Mouse (Mus musculus) heart, adult 2 months (tissue): Measurements from ENCODE around the gene Zfp511. TPM values are rescaled to one million over a fixed set of nuclear protein-coding genes. Genes with fewer than 3 reads are reported as not detected.

ENCODE experiments used
- DNase-seq, 2 experiments: peaks; one replicate each; pipeline ENCODE4 v3.0.0; 2021
- H3K27ac ChIP-seq: fragments of 200-600 bp; 2 replicates; pipeline ENCODE4 v1.8.1; 2022
- H3K27me3 ChIP-seq: fragments of 200-500 bp; 2 replicates; pipeline ENCODE4 v1.6.1; 2012; ENCODE audit warnings: mild to moderate bottlenecking, low read length, inconsistent platforms, mixed read lengths; ENCODE audit not compliant: control insufficient read depth, insufficient read depth
- H3K36me3 ChIP-seq: fragments of 200-500 bp; 2 replicates; pipeline ENCODE4 v1.6.1; 2012; ENCODE audit warnings: low read length, inconsistent platforms; ENCODE audit not compliant: control insufficient read depth, insufficient read depth
- H3K4me1 ChIP-seq: fragments of 200-500 bp; 2 replicates; pipeline ENCODE4 v1.6.1; 2011; ENCODE audit warnings: low read length; ENCODE audit not compliant: control insufficient read depth, insufficient read depth
- H3K4me3 ChIP-seq: fragments of 200-600 bp; 2 replicates; pipeline ENCODE4 v1.8.1; 2022
- H3K79me2 ChIP-seq: fragments of 200-500 bp; replicated peaks from 2 replicates; pipeline ENCODE4 v1.6.1; 2012; ENCODE audit warnings: mild to moderate bottlenecking, inconsistent platforms, low read length, moderate library complexity, mixed read lengths; ENCODE audit not compliant: control insufficient read depth, insufficient read depth
- H3K9ac ChIP-seq: fragments of 200-500 bp; 2 replicates; pipeline ENCODE4 v1.6.1; 2012; ENCODE audit warnings: low read depth, mild to moderate bottlenecking, control low read depth, inconsistent platforms, low read length, mixed read lengths
- CTCF ChIP-seq: fragments of 200-600 bp; IDR thresholded peaks from 2 replicates; pipeline ENCODE4 v1.8.1; 2022; ENCODE audit warnings: antibody characterized with exemption, mild to moderate bottlenecking, moderate library complexity
- EP300 ChIP-seq: fragments of 200-500 bp; IDR thresholded peaks from 2 replicates; pipeline ENCODE4 v1.6.1; 2011; ENCODE audit warnings: low read depth, low read length, control low read depth; ENCODE audit not compliant: insufficient read depth
- POLR2A ChIP-seq: fragments of 200-500 bp; IDR thresholded peaks from 2 replicates; pipeline ENCODE4 v1.6.1; 2011; ENCODE audit warnings: mild to moderate bottlenecking, low read depth, low read length, control low read depth; ENCODE audit not compliant: insufficient read depth
- WGBS: fragments of 180-500 bp; shearing (Covaris S2); methylation state at CpG from one replicate; pipeline ENCODE4 v1.1.7; 2018; 5-methylcytosine and 5-hydroxymethylcytosine counted together
- intact Hi-C: fragments of 180-260 bp; cut with DNase I; formaldehyde crosslinking; loops from one replicate; pipeline ENCODE4 v1.15.1; 2025
- polyA plus RNA-seq: library from polyadenylated mRNA; depleted of rRNA; stranded (reverse); fragments of >200 nt; gene quantifications from 2 replicates; pipeline ENCODE4 v1.2.3, GENCODE M21; 2012
- total RNA-seq, 2 experiments: library from RNA; stranded (reverse); gene quantifications; 2 replicates each; pipeline ENCODE4 v1.2.3; 2021

Gene Zfp511
- total and polyA plus RNA-seq, 3 experiments = 8.5 to 21.2 (median 11.1) TPM

GRCm38 (mm10) chr7:140007781-140008180 lies 28.4 kb upstream of the Zfp511 start:
- Histone ChIP-seq H3K36me3 (no peaks in the 10 kb centered on the region), H3K4me1 (no peaks in the 10 kb centered on the region), H3K4me3 (no peak overlapping the region), H3K27ac (no peak overlapping the region), H3K79me2 (no peaks in the 10 kb centered on the region), H3K9ac (no peak overlapping the region), H3K27me3 (no peaks in the 10 kb centered on the region)
- TF ChIP-seq POLR2A = no peak
- TF ChIP-seq EP300 = no peak
- no peak for TF ChIP-seq CTCF
- WGBS = 95% methylated on average over 9 of the region's 9 CpGs
- intact Hi-C loops = no loop called here
- peak in 1 of 2 experiments; percentile 12 for DNase-seq

GRCm38 (mm10) chr7:140011336-140011735 lies 24.9 kb upstream of the Zfp511 start:
- Histone ChIP-seq H3K4me1 (no peaks in the 10 kb centered on the region), H3K79me2 (no peaks in the 10 kb centered on the region), H3K9ac (no peak overlapping the region), H3K27ac (no peak overlapping the region), H3K27me3 (no peaks in the 10 kb centered on the region), H3K36me3 (no peaks in the 10 kb centered on the region), H3K4me3 (no peak overlapping the region)
- intact Hi-C loops = no loop called here
- TF ChIP-seq EP300 (no peak), POLR2A (no peak), CTCF (no peak)
- no peak for DNase-seq
- WGBS = 99% methylated on average over 17 of the region's 17 CpGs

GRCm38 (mm10) chr7:140031771-140032170 lies 4.4 kb upstream of the Zfp511 start:
- Histone ChIP-seq H3K4me3 (no peak overlapping the region), H3K27me3 (no peaks in the 10 kb centered on the region), H3K9ac (no peak overlapping the region), H3K4me1 (peaks cover under 1% of the 10 kb centered on the region), H3K27ac (no peak overlapping the region), H3K36me3 (no peaks in the 10 kb centered on the region), H3K79me2 (no peaks in the 10 kb centered on the region)
- 94% methylated on average over 12 of the region's 12 CpGs for WGBS
- intact Hi-C loops = no loop called here
- no peak for DNase-seq
- TF ChIP-seq CTCF (no peak), POLR2A (no peak), EP300 (no peak)

GRCm38 (mm10) chr7:140032366-140032765 lies 3.8 kb upstream of the Zfp511 start:
- H3K4me3 ChIP-seq = no peak overlapping the region
- TF ChIP-seq EP300 (no peak), POLR2A (no peak), CTCF (no peak)
- H3K27me3 ChIP-seq = no peaks in the 10 kb centered on the region
- WGBS = 94% methylated on average over 10 of the region's 10 CpGs
- no peak overlapping the region for H3K27ac ChIP-seq
- H3K36me3 ChIP-seq = no peaks in the 10 kb centered on the region
- no peaks in the 10 kb centered on the region for H3K79me2 ChIP-seq
- intact Hi-C loops = no loop called here
- DNase-seq = no peak
- H3K4me1 ChIP-seq = peaks cover 4% of the 10 kb centered on the region
- H3K9ac ChIP-seq = no peak overlapping the region

- H3K4me3 ChIP-seq = no peak overlapping the region
- H3K27ac ChIP-seq = no peak overlapping the region
- no peak for DNase-seq
- no peaks in the 10 kb centered on the region for H3K36me3 ChIP-seq
- peaks cover 4% of the 10 kb centered on the region for H3K4me1 ChIP-seq
- no peak overlapping the region for H3K9ac ChIP-seq
- H3K79me2 ChIP-seq = no peaks in the 10 kb centered on the region
- no peaks in the 10 kb centered on the region for H3K27me3 ChIP-seq
- WGBS = 97% methylated on average over 9 of the region's 9 CpGs
- no peak for TF ChIP-seq EP300
- TF ChIP-seq POLR2A = no peak
- no peak for TF ChIP-seq CTCF
- intact Hi-C loops = no loop called here
Observed at GRCm38 (mm10) chr7:140033386-140033785, 2.8 kb upstream of the Zfp511 start.

GRCm38 (mm10) chr7:140035456-140035855 lies 735 bp upstream of the Zfp511 start:
- TF ChIP-seq POLR2A (no peak), CTCF (no peak), EP300 (no peak)
- peaks cover 4% of the 10 kb centered on the region for H3K4me1 ChIP-seq
- H3K79me2 ChIP-seq = no peaks in the 10 kb centered on the region
- H3K9ac ChIP-seq = peak overlapping the region; percentile 68
- WGBS = 17% methylated on average over 7 of the region's 7 CpGs
- no peak for DNase-seq
- H3K27me3 ChIP-seq = no peaks in the 10 kb centered on the region
- no peaks in the 10 kb centered on the region for H3K36me3 ChIP-seq
- intact Hi-C loops = loop anchor here (5.0 kb wide), 1 partner anchor 102 kb away; the partner anchor contains the start of gene Mtg1
- peak overlapping the region; percentile 96 for H3K27ac ChIP-seq
- peak overlapping the region; percentile 70 for H3K4me3 ChIP-seq
